11 mouse cellular contexts compared by ENCODE assay signal in genomic region chr14:52325890-52326289, GRCm38 (mm10). TPM values are rescaled to one million over a fixed set of nuclear protein-coding genes. Genes with fewer than 3 reads are reported as not detected.
A peak's percentile ranks its signal among the peaks of the same experiment; 100 is the strongest.
DNase-seq lines count a peak whose midpoint lies in the region; ATAC-seq and TF ChIP-seq lines count a peak whose summit lies in the region.
"Had no signal": no experiment of that assay in that cellular context is flagged by ENCODE, and none has a peak within 500 bp of the region (broad histone marks: within the 10 kb centered on the region; RNA-seq: fewer than 3 reads in every experiment).

No protein-coding gene starts in this region.

- no peak for TF ChIP-seq EP300 in lung, postnatal 0 days (IDR thresholded peaks at IDR 0.05)

- peaks cover 4% of the 10 kb centered on the region; the same call in 1 of the 2 replicates for H3K4me1 ChIP-seq in lung, postnatal 0 days (ENCODE audit: insufficient read depth, low read depth, low read length)
- no peaks in the 10 kb centered on the region for H3K4me1 ChIP-seq in embryonic facial prominence, embryonic 11.5 days (ENCODE audit: control insufficient read depth, insufficient read depth, low read length)
- H3K4me1 ChIP-seq in hindbrain, embryonic 16.5 days (ENCODE audit: control insufficient read depth, insufficient read depth, low read depth, low read length): peaks cover 13% of the 10 kb centered on the region

- WGBS in lung, postnatal 0 days: 13% methylated on average over 4 of the region's 4 CpGs
- WGBS in embryonic facial prominence, embryonic 11.5 days: 7% methylated on average over 4 of the region's 4 CpGs
- 1% methylated on average over 4 of the region's 4 CpGs for WGBS in hindbrain, embryonic 16.5 days

- intact Hi-C loops in left cerebral cortex, postnatal 25 days (cut with DNase I): no loop called here

- H3K9me3 ChIP-seq in lung, postnatal 0 days (ENCODE audit: low read length): no peaks in the 10 kb centered on the region
- H3K9me3 ChIP-seq in embryonic facial prominence, embryonic 11.5 days (replicated peaks; ENCODE audit: control insufficient read depth, low read length): no peaks in the 10 kb centered on the region
- H3K9me3 ChIP-seq in hindbrain, embryonic 16.5 days (ENCODE audit: control insufficient read depth, low read length): no peaks in the 10 kb centered on the region

- H3K27me3 ChIP-seq in lung, postnatal 0 days (replicated peaks; ENCODE audit: insufficient read depth, low read length): 0 out of 2 replicates have a peak, but pooled peaks cover 16% of the 10 kb centered on the region
- no peaks in the 10 kb centered on the region for H3K27me3 ChIP-seq in embryonic facial prominence, embryonic 11.5 days (ENCODE audit: control insufficient read depth, insufficient read depth, low read length)
- no peaks in the 10 kb centered on the region for H3K27me3 ChIP-seq in hindbrain, embryonic 16.5 days (replicated peaks; ENCODE audit: control insufficient read depth, insufficient read depth, low read length)

- no peaks in the 10 kb centered on the region for H3K36me3 ChIP-seq in lung, postnatal 0 days (ENCODE audit: insufficient read depth, low read length)
- H3K36me3 ChIP-seq in embryonic facial prominence, embryonic 11.5 days (replicated peaks; ENCODE audit: control insufficient read depth, insufficient read depth, low read depth, low read length): no peaks in the 10 kb centered on the region
- H3K36me3 ChIP-seq in hindbrain, embryonic 16.5 days (ENCODE audit: control insufficient read depth, insufficient read depth, low read length): no peaks in the 10 kb centered on the region

- ATAC-seq in lung, postnatal 0 days: no peak
- 0 out of 2 replicates have a peak, but pooled peaks have one; percentile 27 for ATAC-seq in embryonic facial prominence, embryonic 11.5 days (replicated peaks; ENCODE audit: insufficient number of reproducible peaks, low FRiP score, low TSS enrichment, low read depth)
- no peak for ATAC-seq in hindbrain, embryonic 16.5 days

- DNase-seq in lung, postnatal 0 days (ENCODE audit: low spot score): no peak
- no peak for DNase-seq in lung, postnatal 10 days
- DNase-seq in embryonic facial prominence, embryonic 11.5 days (ENCODE audit: low spot score): peak; percentile 53
- DNase-seq in retina, postnatal 1 day: peak; percentile 61
- DNase-seq in left cerebral cortex, postnatal 25 days (ENCODE audit: low spot score in 2 of 2): no peak
- DNase-seq in ovary, postnatal 36 days (ENCODE audit: low spot score): no peak
- no peak for DNase-seq in heart, adult 8-10 months (ENCODE audit: low spot score)
- DNase-seq: right cerebral cortex, postnatal 25 days; thymus, postnatal 25 days had no signal

- no peak overlapping the region for H3K4me3 ChIP-seq in lung, postnatal 0 days (ENCODE audit: low read depth, low read length)
- H3K4me3 ChIP-seq in embryonic facial prominence, embryonic 11.5 days (ENCODE audit: low read depth, low read length): no peak overlapping the region
- no peak overlapping the region for H3K4me3 ChIP-seq in hindbrain, embryonic 16.5 days (ENCODE audit: low read length)

- no peak overlapping the region for H3K4me2 ChIP-seq in lung, postnatal 0 days (replicated peaks; ENCODE audit: low read depth, low read length)
- peak overlapping the region; percentile 11; the same call in 1 of the 2 replicates for H3K4me2 ChIP-seq in embryonic facial prominence, embryonic 11.5 days (ENCODE audit: low read depth, low read length)
- H3K4me2 ChIP-seq in hindbrain, embryonic 16.5 days (ENCODE audit: low read length): peak overlapping the region; percentile 69

- peak; percentile 50 for TF ChIP-seq CTCF in lung, postnatal 0 days (IDR thresholded peaks at IDR 0.05)

- no peak overlapping the region for H3K9ac ChIP-seq in lung, postnatal 0 days (replicated peaks; ENCODE audit: low read depth)
- H3K9ac ChIP-seq in embryonic facial prominence, embryonic 11.5 days (replicated peaks; ENCODE audit: low read length): no peak overlapping the region
- H3K9ac ChIP-seq in hindbrain, embryonic 16.5 days (ENCODE audit: low read depth, low read length): no peak overlapping the region

- H3K27ac ChIP-seq in lung, postnatal 0 days (ENCODE audit: low read length): no peak overlapping the region
- H3K27ac ChIP-seq in embryonic facial prominence, embryonic 11.5 days (replicated peaks; ENCODE audit: low read depth, low read length): no peak overlapping the region
- H3K27ac ChIP-seq in hindbrain, embryonic 16.5 days (ENCODE audit: low read depth, low read length): no peak overlapping the region

RNA-seq across cellular contexts. Expression of gene Sall2, which starts 2.7 kb away (rescaled TPM):
- 3.8 and 4.1 TPM in 2 replicates for polyA plus RNA-seq in lung, postnatal 0 days (2015; fragmentation: Nextera tagmentation; extraction: Ambion mirVana)
- 39.6 and 40.1 TPM in 2 replicates for polyA plus RNA-seq in embryonic facial prominence, embryonic 11.5 days (2014; fragmentation: Nextera tagmentation; extraction: Ambion mirVana)
- 40.6 and 49.0 TPM in 2 replicates for polyA plus RNA-seq in hindbrain, embryonic 16.5 days (2015; fragmentation: Nextera tagmentation; extraction: Ambion mirVana)
- 10 to 100 TPM; 32.3 to 33.4 TPM for total RNA-seq in left cerebral cortex, postnatal 25 days (2021)
- 1 to 10 TPM; 1.4 to 1.6 (median 1.4) TPM for total RNA-seq in heart, adult 8-10 months (2022)

RNA-seq across cellular contexts. Expression of gene Mettl3, which starts 21.0 kb away (rescaled TPM):
- polyA plus RNA-seq in lung, postnatal 0 days (2015; fragmentation: Nextera tagmentation; extraction: Ambion mirVana): 19.6 and 19.9 TPM in 2 replicates
- polyA plus RNA-seq in embryonic facial prominence, embryonic 11.5 days (2014; fragmentation: Nextera tagmentation; extraction: Ambion mirVana): 49.8 and 50.1 TPM in 2 replicates
- 41.6 and 45.4 TPM in 2 replicates for polyA plus RNA-seq in hindbrain, embryonic 16.5 days (2015; fragmentation: Nextera tagmentation; extraction: Ambion mirVana)
- total RNA-seq in left cerebral cortex, postnatal 25 days (2021): 10 to 100 TPM; 39.8 to 41.5 TPM
- 10 to 100 TPM; 13.9 to 19.3 (median 16.3) TPM for total RNA-seq in heart, adult 8-10 months (2022)

RNA-seq across cellular contexts. Expression of gene Olfr1513, which starts 30.3 kb away (rescaled TPM):
- polyA plus RNA-seq in lung, postnatal 0 days (2015; fragmentation: Nextera tagmentation; extraction: Ambion mirVana): not detected in 2 replicates
- not detected in 2 replicates for polyA plus RNA-seq in embryonic facial prominence, embryonic 11.5 days (2014; fragmentation: Nextera tagmentation; extraction: Ambion mirVana)
- polyA plus RNA-seq in hindbrain, embryonic 16.5 days (2015; fragmentation: Nextera tagmentation; extraction: Ambion mirVana): not detected in 2 replicates
- total RNA-seq in left cerebral cortex, postnatal 25 days (2021): not detected
- not detected for total RNA-seq in heart, adult 8-10 months (2022)
- total RNA-seq: left cerebral cortex, postnatal 10 days had no signal

RNA-seq across cellular contexts. Expression of gene Rab2b, which starts 46.5 kb away (rescaled TPM):
- polyA plus RNA-seq in lung, postnatal 0 days (2015; fragmentation: Nextera tagmentation; extraction: Ambion mirVana): 11.9 and 14.3 TPM in 2 replicates
- polyA plus RNA-seq in embryonic facial prominence, embryonic 11.5 days (2014; fragmentation: Nextera tagmentation; extraction: Ambion mirVana): 26.1 and 26.5 TPM in 2 replicates
- polyA plus RNA-seq in hindbrain, embryonic 16.5 days (2015; fragmentation: Nextera tagmentation; extraction: Ambion mirVana): 55.5 and 59.0 TPM in 2 replicates
- total RNA-seq in left cerebral cortex, postnatal 25 days (2021): 10 to 100 TPM; 30.9 to 32.4 TPM
- 1 to 10 TPM; 3.8 to 5.6 (median 5.4) TPM for total RNA-seq in heart, adult 8-10 months (2022)

RNA-seq across cellular contexts. Expression of gene Tox4, which starts 46.9 kb away (rescaled TPM):
- 22.7 and 23.7 TPM in 2 replicates for polyA plus RNA-seq in lung, postnatal 0 days (2015; fragmentation: Nextera tagmentation; extraction: Ambion mirVana)
- 47.7 and 51.5 TPM in 2 replicates for polyA plus RNA-seq in embryonic facial prominence, embryonic 11.5 days (2014; fragmentation: Nextera tagmentation; extraction: Ambion mirVana)
- 46.9 and 54.1 TPM in 2 replicates for polyA plus RNA-seq in hindbrain, embryonic 16.5 days (2015; fragmentation: Nextera tagmentation; extraction: Ambion mirVana)
- 10 to 100 TPM; 65.5 to 66.8 TPM for total RNA-seq in left cerebral cortex, postnatal 25 days (2021)
- total RNA-seq in heart, adult 8-10 months (2022): 10 to 100 TPM; 32.9 to 37.8 (median 34.8) TPM

Comparison
In these comparisons a context has a peak if more than half of its experiments do, and no peak if none do; other contexts are left out.
1. DNase-seq: peak in embryonic facial prominence, embryonic 11.5 days (single experiment) and retina, postnatal 1 day (single experiment); none in lung, postnatal 0 days (single experiment), lung, postnatal 10 days (single experiment), left cerebral cortex, postnatal 25 days (0 of 2), ovary, postnatal 36 days (single experiment) and heart, adult 8-10 months (single experiment).